Mouse (Mus musculus) left cerebral cortex, postnatal 14 days (tissue): Measurements from ENCODE around the gene Kif7. TPM values are rescaled to one million over a fixed set of nuclear protein-coding genes. Genes with fewer than 3 reads are reported as not detected.

Source experiments
- DNase-seq, 2 experiments: peaks; one replicate each; pipeline ENCODE4 v3.0.0; 2021 to 2022; ENCODE audit warnings: low spot score in 2 of 2, mixed read lengths in 1 of 2
- intact Hi-C: fragments of 180-260 bp; cut with DNase I; formaldehyde crosslinking; loops from one replicate; pipeline ENCODE4 v1.15.1; 2025
- long read RNA-seq, 2 experiments: library from polyadenylated mRNA; stranded (forward); transcript quantifications; one replicate each; pipeline ENCODE4 v2.0.0; 2021
- total RNA-seq, 2 experiments: library from RNA; stranded (reverse); gene quantifications; 2 replicates each; pipeline ENCODE4 v1.2.3; 2021

Gene Kif7
- 1 to 10 TPM; 1.9 to 2.4 TPM for total RNA-seq
- long read RNA-seq, experiment 1, full-length matches to known transcripts: 2 of 2 reads
- long read RNA-seq, experiment 1, partial matches to known transcripts: 0 of 2 reads
- long read RNA-seq, experiment 1, other reads (novel, unspliced or antisense): 0 of 2 reads
- long read RNA-seq, experiment 2, full-length matches to known transcripts: 1 of 3 reads
- long read RNA-seq, experiment 2, partial matches to known transcripts: 1 of 3 reads
- long read RNA-seq, experiment 2, other reads (novel, unspliced or antisense): 1 of 3 reads

- DNase-seq: peak; percentile 47 to 50
- intact Hi-C loops: no loop called here
These were observed at the start of gene Kif7 for GRCm38 (mm10) chr7:79715187-79715981. Gene Kif7 (minus strand): TSS chr7:79715720.

- intact Hi-C loops: no loop called here
- DNase-seq: no peak
These were observed 46.6 kb upstream of the Kif7 start for GRCm38 (mm10) chr7:79762106-79762505.

GRCm38 (mm10) chr7:79761124-79761876, 45.8 kb upstream of the Kif7 start:
- intact Hi-C loops: no loop called here
- DNase-seq: no peak

- no peak for DNase-seq
- intact Hi-C loops: no loop called here
These were observed 44.2 kb upstream of the Kif7 start for GRCm38 (mm10) chr7:79759766-79760165.

- DNase-seq: no peak
- intact Hi-C loops: no loop called here
These were observed 42.7 kb upstream of the Kif7 start for GRCm38 (mm10) chr7:79758176-79758575.

GRCm38 (mm10) chr7:79756334-79756733, 40.8 kb upstream of the Kif7 start:
- intact Hi-C loops: no loop called here
- no peak for DNase-seq

GRCm38 (mm10) chr7:79749511-79749910, 34.0 kb upstream of the Kif7 start:
- intact Hi-C loops: no loop called here
- DNase-seq: no peak

GRCm38 (mm10) chr7:79747659-79748058, 32.1 kb upstream of the Kif7 start:
- no peak for DNase-seq
- intact Hi-C loops: no loop called here

GRCm38 (mm10) chr7:79744585-79744984, 29.1 kb upstream of the Kif7 start:
- no peak for DNase-seq

GRCm38 (mm10) chr7:79744051-79744450, 28.5 kb upstream of the Kif7 start:
- peak; percentile 33 to 44 for DNase-seq
- intact Hi-C loops: no loop called here

More at GRCm38 (mm10) chr7:79744585-79744984, 29.1 kb upstream of the Kif7 start:
- intact Hi-C loops: no loop called here

GRCm38 (mm10) chr7:79742659-79743536, 27.4 kb upstream of the Kif7 start, which contains the start of the genes Pex11a and Wdr93:
Gene Pex11a (minus strand): TSS chr7:79743131.
Gene Wdr93 (plus strand): TSS chr7:79743163.
- intact Hi-C loops: no loop called here
- peak; percentile 69 to 73 for DNase-seq

- no peak for DNase-seq
- intact Hi-C loops: no loop called here
These were observed 26.7 kb upstream of the Kif7 start for GRCm38 (mm10) chr7:79742277-79742658.

- no peak for DNase-seq
- intact Hi-C loops: no loop called here
These were observed 24.8 kb upstream of the Kif7 start for GRCm38 (mm10) chr7:79740279-79740678.

- no peak for DNase-seq
- intact Hi-C loops: no loop called here
These were observed 23.4 kb upstream of the Kif7 start for GRCm38 (mm10) chr7:79738913-79739312.

GRCm38 (mm10) chr7:79736511-79736910, 21.0 kb upstream of the Kif7 start:
- no peak for DNase-seq
- intact Hi-C loops: no loop called here

GRCm38 (mm10) chr7:79734563-79734962, 19.0 kb upstream of the Kif7 start:
- no peak for DNase-seq
- intact Hi-C loops: no loop called here

GRCm38 (mm10) chr7:79732622-79733021, 17.1 kb upstream of the Kif7 start, which contains the start of gene Plin1:
Gene Plin1 (minus strand): TSS chr7:79732903.
- no peak for DNase-seq
- intact Hi-C loops: no loop called here

- intact Hi-C loops: no loop called here
- no peak for DNase-seq
These were observed 15.9 kb upstream of the Kif7 start for GRCm38 (mm10) chr7:79731438-79731837.
